Mouse (Mus musculus): Measurements from ENCODE around the gene Crk.

- TF ChIP-seq CTCF (IDR thresholded peaks at IDR 0.05; ENCODE audit: insufficient read depth, low read length) (no peak), POLR2A (IDR thresholded peaks at IDR 0.05; ENCODE audit: borderline replicate concordance, extremely low read depth, low read depth, low read length) (no peak)
Measured at GRCm38 (mm10) chr11:75660941-75661800, 17.9 kb upstream of the Crk start.

Data from lung, adult 2 months (tissue).